Mouse (Mus musculus): ENCODE measurements at regions not wholly inside any gene's neighbourhood (a gene's known extent, or its start where the extent isn't known, plus 50 kb on each side); places are given as distances from the start of the nearest gene placed in this dataset.

DNA sequence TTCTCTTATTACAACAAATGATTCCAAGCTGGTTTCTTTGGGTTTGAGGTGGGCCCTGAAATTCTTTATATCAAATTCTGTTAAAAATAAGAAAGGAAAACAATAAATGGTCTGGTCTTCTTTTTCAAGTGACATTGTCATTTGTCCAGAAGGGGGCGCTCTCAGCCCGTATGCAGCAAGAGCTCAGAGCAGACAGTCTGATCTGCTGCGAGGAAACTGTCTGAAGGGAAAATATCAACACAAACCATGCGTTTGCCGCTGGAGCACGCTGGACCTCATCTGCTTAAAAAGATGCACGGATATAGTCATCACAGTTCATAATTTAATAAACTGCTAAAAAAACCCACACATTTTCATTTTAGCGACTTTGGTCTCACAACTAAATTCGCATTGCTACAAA lies 161.2 kb downstream of the Cetn3 start:
- H3K4me1 ChIP-seq (ENCODE audit: control insufficient read depth, insufficient read depth, low read length) = peaks cover 2% of the 10 kb centered on the region; the same call in 1 of the 2 replicates
- peak overlapping the region; percentile 4 for H3K4me3 ChIP-seq (ENCODE audit: insufficient read depth, low read length)
- TF ChIP-seq CTCF (IDR thresholded peaks at IDR 0.05; ENCODE audit: extremely low read depth, insufficient read depth, low read length) (peak; percentile 93), POLR2A (IDR thresholded peaks at IDR 0.05; ENCODE audit: extremely low read depth, insufficient read depth, low read length) (no peak)
- peak overlapping the region; percentile 63 for H3K27ac ChIP-seq (ENCODE audit: insufficient read depth, low read length)

DNA sequence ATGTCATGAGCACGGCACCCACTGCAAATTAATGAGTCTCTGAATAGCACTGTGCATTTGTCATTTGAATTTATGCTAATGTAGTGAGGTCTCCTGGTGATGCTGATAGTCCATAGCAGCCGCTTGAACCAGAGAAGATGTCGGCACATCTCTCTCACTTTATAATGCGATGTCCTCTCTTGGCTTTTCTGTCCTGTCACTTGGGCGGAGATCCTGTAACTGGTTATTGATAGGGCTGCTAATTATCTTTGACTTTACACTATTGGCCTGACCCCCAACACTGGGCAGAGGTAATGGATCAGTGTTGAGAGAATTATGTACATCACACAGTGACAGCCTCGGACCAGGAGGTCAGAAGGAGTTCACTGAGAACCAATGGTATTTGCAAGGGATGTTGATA lies 161.6 kb downstream of the Cetn3 start:
- peak overlapping the region; percentile 4 for H3K4me3 ChIP-seq (ENCODE audit: insufficient read depth, low read length)
- peaks cover 2% of the 10 kb centered on the region; the same call in 1 of the 2 replicates for H3K4me1 ChIP-seq (ENCODE audit: control insufficient read depth, insufficient read depth, low read length)
- H3K27ac ChIP-seq (ENCODE audit: insufficient read depth, low read length) = peak overlapping the region; percentile 63
- no peak for TF ChIP-seq CTCF (IDR thresholded peaks at IDR 0.05; ENCODE audit: extremely low read depth, insufficient read depth, low read length)
- TF ChIP-seq POLR2A (IDR thresholded peaks at IDR 0.05; ENCODE audit: extremely low read depth, insufficient read depth, low read length) = no peak

DNA sequence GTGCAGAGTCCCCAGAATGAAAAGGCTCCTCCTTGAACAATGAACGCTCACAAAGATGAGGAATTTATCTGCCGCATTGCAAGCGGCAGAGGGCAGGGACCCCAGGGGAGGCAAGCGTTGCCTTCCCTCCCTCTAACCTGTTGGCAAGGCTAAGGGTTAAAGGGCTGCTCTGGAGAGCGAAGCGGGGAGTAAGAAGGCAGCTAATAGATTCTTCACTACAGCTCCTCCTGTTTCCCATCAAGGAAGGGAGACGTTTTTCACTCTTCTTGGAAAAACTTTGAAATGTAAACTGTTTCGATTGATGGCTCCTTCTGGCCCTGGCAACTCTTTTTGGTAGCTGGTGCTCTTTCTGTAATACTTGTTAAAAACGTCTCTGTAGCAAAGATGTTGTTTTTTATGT lies 162.9 kb downstream of the Cetn3 start:
- peaks cover 2% of the 10 kb centered on the region; the same call in 1 of the 2 replicates for H3K4me1 ChIP-seq (ENCODE audit: control insufficient read depth, insufficient read depth, low read length)
- peak overlapping the region; percentile 30 for H3K4me3 ChIP-seq (ENCODE audit: insufficient read depth, low read length)
- H3K27ac ChIP-seq (ENCODE audit: insufficient read depth, low read length) = peak overlapping the region; percentile 68
- TF ChIP-seq POLR2A (IDR thresholded peaks at IDR 0.05; ENCODE audit: extremely low read depth, insufficient read depth, low read length) = no peak
- TF ChIP-seq CTCF (IDR thresholded peaks at IDR 0.05; ENCODE audit: extremely low read depth, insufficient read depth, low read length) = no peak

DNA sequence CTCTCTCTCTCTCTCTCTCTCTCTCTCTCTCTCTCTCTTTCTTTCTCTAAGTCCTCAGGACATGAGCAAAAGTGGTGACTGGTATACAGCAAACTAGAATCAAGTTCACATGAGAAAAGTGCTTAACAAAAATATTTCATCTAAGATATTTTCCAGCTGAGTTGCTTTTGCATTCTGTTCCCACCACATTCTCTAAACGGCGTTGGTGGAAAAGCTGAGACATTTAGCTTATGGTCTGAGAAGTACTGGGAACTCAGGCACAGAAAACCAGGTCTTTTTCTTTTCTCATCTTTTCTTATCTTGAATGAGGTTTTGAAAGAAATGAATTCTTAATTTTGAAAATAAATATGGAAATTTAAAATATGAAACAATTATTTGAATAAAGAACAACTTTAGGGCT lies 182.6 kb downstream of the Cetn3 start:
- Histone ChIP-seq H3K4me1 (ENCODE audit: control insufficient read depth, insufficient read depth, low read length) (no peaks in the 10 kb centered on the region), H3K27ac (ENCODE audit: insufficient read depth, low read length) (no peak overlapping the region), H3K4me3 (ENCODE audit: insufficient read depth, low read length) (no peak overlapping the region)
- TF ChIP-seq POLR2A (IDR thresholded peaks at IDR 0.05; ENCODE audit: extremely low read depth, insufficient read depth, low read length) (no peak), CTCF (IDR thresholded peaks at IDR 0.05; ENCODE audit: extremely low read depth, insufficient read depth, low read length) (no peak)

DNA sequence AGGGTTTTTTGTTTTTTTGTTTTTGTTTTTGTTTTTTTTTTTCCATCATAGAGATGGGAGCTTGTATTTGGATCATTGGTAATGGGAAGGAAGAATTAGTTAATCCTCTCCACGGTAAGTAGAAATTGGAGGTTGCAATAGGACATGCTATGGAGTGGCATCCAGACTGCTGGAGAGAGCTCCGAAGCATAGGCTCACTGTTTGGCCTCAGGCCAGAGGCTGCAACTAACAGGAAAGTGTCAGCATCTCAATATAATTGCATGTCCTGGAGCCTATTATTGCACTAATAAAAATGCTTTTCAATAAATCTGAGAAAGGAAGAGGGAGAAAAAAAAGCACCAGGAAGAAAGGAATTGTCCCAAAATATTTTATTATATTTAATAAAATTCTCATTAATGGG lies 193.0 kb downstream of the Cetn3 start:
- H3K27ac ChIP-seq (ENCODE audit: insufficient read depth, low read length) = no peak overlapping the region
- H3K4me1 ChIP-seq (ENCODE audit: control insufficient read depth, insufficient read depth, low read length) = no peaks in the 10 kb centered on the region
- no peak overlapping the region for H3K4me3 ChIP-seq (ENCODE audit: insufficient read depth, low read length)
- no peak for TF ChIP-seq CTCF (IDR thresholded peaks at IDR 0.05; ENCODE audit: extremely low read depth, insufficient read depth, low read length)

DNA sequence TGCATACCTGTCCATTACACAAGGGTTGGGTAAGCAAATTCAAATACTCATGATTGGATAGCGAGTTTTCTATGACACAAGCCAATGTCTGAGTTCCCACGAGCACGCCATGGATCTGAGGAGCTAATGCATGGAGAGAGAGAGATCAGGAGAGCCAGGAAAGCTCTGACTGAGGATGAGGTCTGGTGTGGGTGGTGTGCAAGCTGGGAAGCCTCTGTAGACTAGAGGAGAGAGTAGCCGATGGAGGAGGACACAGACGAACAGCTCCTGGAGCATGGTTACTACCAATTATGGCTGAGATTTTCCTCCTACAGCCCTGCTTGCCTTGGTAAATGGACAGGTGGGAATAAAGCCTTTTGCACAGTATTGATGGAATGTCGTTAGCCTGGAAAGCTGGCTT lies 195.1 kb downstream of the Cetn3 start:
- Histone ChIP-seq H3K4me1 (ENCODE audit: control insufficient read depth, insufficient read depth, low read length) (no peaks in the 10 kb centered on the region), H3K4me3 (ENCODE audit: insufficient read depth, low read length) (no peak overlapping the region), H3K27ac (ENCODE audit: insufficient read depth, low read length) (no peak overlapping the region)
- TF ChIP-seq POLR2A (IDR thresholded peaks at IDR 0.05; ENCODE audit: extremely low read depth, insufficient read depth, low read length) = no peak
- TF ChIP-seq CTCF (IDR thresholded peaks at IDR 0.05; ENCODE audit: extremely low read depth, insufficient read depth, low read length) = no peak

DNA sequence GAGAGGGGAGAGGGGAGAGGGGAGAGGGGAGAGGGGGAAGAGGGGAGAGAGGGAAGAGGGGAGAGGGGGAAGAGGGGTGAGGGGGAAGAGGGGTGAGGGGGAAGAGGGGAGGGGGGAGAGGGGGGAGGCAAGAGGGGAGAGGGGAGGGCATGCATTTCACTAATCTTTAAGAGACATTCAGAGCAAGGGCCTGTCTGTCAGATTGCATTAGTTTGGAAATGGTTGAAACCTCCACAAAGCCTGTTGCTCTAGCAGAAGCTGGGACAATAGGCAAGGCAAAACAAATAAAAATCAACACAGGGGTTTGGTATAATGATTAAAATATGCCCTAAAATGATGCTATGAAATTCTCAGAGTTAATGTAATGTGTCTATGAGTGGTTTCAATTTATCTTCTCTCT lies 196.4 kb downstream of the Cetn3 start:
- no peak overlapping the region for H3K27ac ChIP-seq (ENCODE audit: insufficient read depth, low read length)
- no peak overlapping the region for H3K4me3 ChIP-seq (ENCODE audit: insufficient read depth, low read length)
- H3K4me1 ChIP-seq (ENCODE audit: control insufficient read depth, insufficient read depth, low read length) = no peaks in the 10 kb centered on the region
- TF ChIP-seq POLR2A (IDR thresholded peaks at IDR 0.05; ENCODE audit: extremely low read depth, insufficient read depth, low read length) = no peak
- TF ChIP-seq CTCF (IDR thresholded peaks at IDR 0.05; ENCODE audit: extremely low read depth, insufficient read depth, low read length) = no peak

DNA sequence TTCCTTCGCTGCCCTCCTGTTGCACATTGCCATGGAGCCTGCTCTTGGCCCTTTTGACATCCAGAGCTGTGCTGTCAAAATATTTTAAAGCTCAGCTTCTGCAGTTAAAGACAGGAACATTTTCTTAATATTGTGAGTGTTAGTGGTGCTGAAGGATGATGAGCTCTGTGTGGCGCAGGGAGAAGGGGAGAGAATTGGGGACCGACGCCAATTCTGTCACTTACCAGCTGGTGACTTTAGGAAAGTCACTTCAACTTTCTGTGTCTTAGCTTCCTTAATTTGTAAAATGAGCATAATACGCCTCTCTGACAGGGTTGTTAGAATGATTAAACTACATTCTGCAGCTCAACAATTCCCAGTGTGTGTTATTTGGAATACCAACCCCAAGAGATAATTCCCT lies 197.2 kb downstream of the Cetn3 start:
- H3K4me1 ChIP-seq (ENCODE audit: control insufficient read depth, insufficient read depth, low read length) = no peaks in the 10 kb centered on the region
- no peak for TF ChIP-seq POLR2A (IDR thresholded peaks at IDR 0.05; ENCODE audit: extremely low read depth, insufficient read depth, low read length)
- TF ChIP-seq CTCF (IDR thresholded peaks at IDR 0.05; ENCODE audit: extremely low read depth, insufficient read depth, low read length) = no peak
- H3K4me3 ChIP-seq (ENCODE audit: insufficient read depth, low read length) = no peak overlapping the region
- no peak overlapping the region for H3K27ac ChIP-seq (ENCODE audit: insufficient read depth, low read length)

DNA sequence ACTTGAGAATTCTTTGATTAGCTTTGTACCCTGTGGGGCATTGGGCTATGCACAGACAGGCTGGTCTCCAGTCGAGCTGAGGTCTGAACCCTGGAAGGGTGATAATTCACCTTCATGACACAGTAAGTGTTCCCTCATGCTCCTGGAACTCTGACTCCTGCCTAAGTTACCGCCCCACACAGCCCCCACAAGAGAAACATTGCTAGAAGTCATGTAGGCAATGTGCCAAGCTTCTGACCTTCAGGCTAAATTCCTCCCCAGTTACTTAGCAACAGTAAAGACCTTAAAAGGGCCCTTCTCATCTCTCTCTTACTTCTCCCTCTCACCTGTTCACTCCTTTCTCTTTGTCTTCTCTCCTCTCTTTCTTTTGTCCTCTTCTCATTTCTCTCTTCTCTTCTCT lies 199.6 kb downstream of the Cetn3 start:
- TF ChIP-seq CTCF (IDR thresholded peaks at IDR 0.05; ENCODE audit: extremely low read depth, insufficient read depth, low read length) (no peak), POLR2A (IDR thresholded peaks at IDR 0.05; ENCODE audit: extremely low read depth, insufficient read depth, low read length) (no peak)
- no peak overlapping the region for H3K27ac ChIP-seq (ENCODE audit: insufficient read depth, low read length)

DNA sequence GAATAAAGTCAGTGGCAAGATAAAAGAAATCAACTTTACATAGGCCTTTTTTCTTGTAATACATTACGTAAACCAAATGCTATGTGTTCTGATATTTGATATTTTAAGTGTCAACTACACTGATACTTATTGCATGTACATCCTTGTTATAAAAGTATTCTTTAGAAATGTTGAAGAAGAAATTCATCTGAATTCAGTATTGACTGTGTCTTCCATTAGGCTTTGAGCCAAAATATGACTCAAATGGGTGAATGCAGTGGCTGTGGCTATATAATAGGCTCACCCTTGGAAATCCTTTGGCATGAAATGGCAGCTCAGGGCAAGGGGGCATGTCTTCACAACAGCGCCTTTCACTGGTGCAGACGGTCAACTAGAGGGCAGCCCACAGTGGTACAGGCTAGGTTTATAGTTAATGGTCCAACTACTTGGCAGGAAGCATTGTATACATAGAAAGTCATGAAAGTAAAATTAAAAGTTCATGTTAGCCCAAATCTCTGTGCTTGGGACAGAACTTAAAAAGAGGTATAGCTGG lies 217.9 kb downstream of the Cetn3 start:
- Histone ChIP-seq H3K27ac (ENCODE audit: insufficient read depth, low read length) (no peak overlapping the region), H3K4me1 (ENCODE audit: control insufficient read depth, insufficient read depth, low read length) (no peaks in the 10 kb centered on the region), H3K4me3 (ENCODE audit: insufficient read depth, low read length) (no peak overlapping the region)
- no peak for TF ChIP-seq CTCF (IDR thresholded peaks at IDR 0.05; ENCODE audit: extremely low read depth, insufficient read depth, low read length)
- no peak for TF ChIP-seq POLR2A (IDR thresholded peaks at IDR 0.05; ENCODE audit: extremely low read depth, insufficient read depth, low read length)

More for the DNA sequence above, 199.6 kb downstream of the Cetn3 start:
- no peak overlapping the region for H3K4me3 ChIP-seq (ENCODE audit: insufficient read depth, low read length)
- no peaks in the 10 kb centered on the region for H3K4me1 ChIP-seq (ENCODE audit: control insufficient read depth, insufficient read depth, low read length)

All from cortical plate, adult 2 months (tissue).